Mouse (Mus musculus) neural tube, embryonic 14.5 days (tissue): ENCODE measurements around the gene Polr2h. TPM values are rescaled to one million over a fixed set of nuclear protein-coding genes. Genes with fewer than 3 reads are reported as not detected.

Source experiments
- ATAC-seq: fragments of 200-750 bp; cut with Nextera tagmentation; 2 replicates; pipeline ENCODE4 v1.8.0; 2017; ENCODE audit warnings: low read depth, mild to moderate bottlenecking, moderate TSS enrichment, moderate library complexity
- H3K27ac ChIP-seq: fragments of 300-500 bp; sonication (generic); 2 replicates; pipeline ENCODE4 v1.5.1; 2014; ENCODE audit warnings: low read depth, mild to moderate bottlenecking, control low read depth, low read length, moderate library complexity, mixed read lengths
- H3K27me3 ChIP-seq: fragments of 300-500 bp; sonication (generic); 2 replicates; pipeline ENCODE4 v1.6.1; 2014; ENCODE audit warnings: low read length; ENCODE audit not compliant: control insufficient read depth, insufficient read depth
- H3K36me3 ChIP-seq: fragments of 300-500 bp; sonication (generic); 2 replicates; pipeline ENCODE4 v1.6.1; 2014; ENCODE audit warnings: low read length, mixed read lengths; ENCODE audit not compliant: control insufficient read depth, insufficient read depth
- H3K4me1 ChIP-seq: fragments of 300-500 bp; sonication (generic); 2 replicates; pipeline ENCODE4 v1.6.1; 2014; ENCODE audit warnings: low read length; ENCODE audit not compliant: control insufficient read depth, insufficient read depth
- H3K4me2 ChIP-seq: fragments of 300-500 bp; sonication (generic); 2 replicates; pipeline ENCODE4 v1.6.1; 2014; ENCODE audit warnings: mild to moderate bottlenecking, low read depth, low read length, control low read depth
- H3K4me3 ChIP-seq: fragments of 300-500 bp; sonication (generic); 2 replicates; pipeline ENCODE4 v1.5.1; 2014; ENCODE audit warnings: low read depth, low read length, control low read depth, mixed read lengths
- H3K9ac ChIP-seq: fragments of 300-500 bp; sonication (generic); replicated peaks from 2 replicates; pipeline ENCODE4 v1.6.1; 2014; ENCODE audit warnings: low read depth, mild to moderate bottlenecking, control low read depth, low read length, mixed read lengths
- H3K9me3 ChIP-seq: fragments of 300-500 bp; sonication (generic); 2 replicates; pipeline ENCODE4 v1.6.1; 2016; ENCODE audit warnings: low read length; ENCODE audit not compliant: control insufficient read depth
- WGBS: fragments of 180-500 bp; shearing (Covaris S2); extraction: QIAGEN DNeasy Blood & Tissue Kit; methylation state at CpG from one replicate; pipeline ENCODE4 v1.1.7; 2014; 5-methylcytosine and 5-hydroxymethylcytosine counted together
- polyA plus RNA-seq: library from polyadenylated mRNA; unstranded; fragments of >200 nt; fragmentation: Nextera tagmentation; extraction: Ambion mirVana; gene quantifications from 2 replicates; pipeline ENCODE4 v1.2.1, GENCODE M21; 2014

The Polr2h gene
- polyA plus RNA-seq, 1 experiment from 2014 or later, result 100 TPM

GRCm38 (mm10) chr16:20733731-20734730 lies 16.6 kb downstream of the Polr2h start, which contains the start of gene Thpo:
Gene Thpo, minus strand, starts transcription at chr16:20734511.
- Histone ChIP-seq H3K4me2 (peak within 1 kb of the TSS; percentile 72), H3K27ac (no peak within 1 kb of the TSS; the same call in 1 of the 2 replicates), H3K9ac (peak within 1 kb of the TSS; percentile 61), H3K4me1 (peaks cover 13% of the 10 kb centered on the region), H3K9me3 (no peaks in the 10 kb centered on the region), H3K4me3 (peak within 1 kb of the TSS; percentile 49), H3K27me3 (peaks cover 9% of the 10 kb centered on the region), H3K36me3 (no peaks in the 10 kb centered on the region)
- ATAC-seq, result no peak
- whole genome bisulfite sequencing, result 1% methylated on average over 45 of the region's 45 CpGs

- Histone ChIP-seq H3K9me3 (no peaks in the 10 kb centered on the region), H3K4me2 (no peak overlapping the region), H3K4me3 (no peak overlapping the region), H3K36me3 (no peaks in the 10 kb centered on the region), H3K9ac (no peak overlapping the region), H3K4me1 (peaks cover 13% of the 10 kb centered on the region), H3K27ac (no peak overlapping the region), H3K27me3 (peaks cover 9% of the 10 kb centered on the region)
- no peak for ATAC-seq
- WGBS, result 86% methylated on average over 5 of the region's 5 CpGs
Measured at GRCm38 (mm10) chr16:20735651-20736050, 18.2 kb downstream of the Polr2h start.

GRCm38 (mm10) chr16:20736168-20736567 lies 18.7 kb downstream of the Polr2h start:
- H3K9me3 ChIP-seq, result no peaks in the 10 kb centered on the region
- H3K4me2 ChIP-seq, result no peak overlapping the region
- peaks cover 13% of the 10 kb centered on the region for H3K4me1 ChIP-seq
- H3K27ac ChIP-seq, result no peak overlapping the region
- peaks cover 9% of the 10 kb centered on the region for H3K27me3 ChIP-seq
- ATAC-seq, result no peak
- no peak overlapping the region for H3K9ac ChIP-seq
- 95% methylated on average over 7 of the region's 7 CpGs for WGBS
- no peaks in the 10 kb centered on the region for H3K36me3 ChIP-seq
- no peak overlapping the region for H3K4me3 ChIP-seq

GRCm38 (mm10) chr16:20736823-20737222 lies 19.4 kb downstream of the Polr2h start:
- WGBS, result 94% methylated on average over 5 of the region's 5 CpGs
- Histone ChIP-seq H3K4me2 (no peak overlapping the region), H3K4me3 (no peak overlapping the region), H3K9ac (no peak overlapping the region), H3K36me3 (no peaks in the 10 kb centered on the region), H3K9me3 (no peaks in the 10 kb centered on the region), H3K27ac (no peak overlapping the region), H3K27me3 (peaks cover 9% of the 10 kb centered on the region), H3K4me1 (peaks cover 13% of the 10 kb centered on the region)
- ATAC-seq, result no peak

- no peak for ATAC-seq
Measured at GRCm38 (mm10) chr16:20739845-20740244, 22.4 kb downstream of the Polr2h start.

GRCm38 (mm10) chr16:20746641-20747040 lies 29.2 kb downstream of the Polr2h start:
- no peak overlapping the region for H3K4me3 ChIP-seq
- ATAC-seq, result no peak
- no peak overlapping the region for H3K27ac ChIP-seq
- no peaks in the 10 kb centered on the region for H3K9me3 ChIP-seq
- no peaks in the 10 kb centered on the region for H3K4me1 ChIP-seq
- no peak overlapping the region for H3K9ac ChIP-seq
- H3K4me2 ChIP-seq, result no peak overlapping the region
- H3K36me3 ChIP-seq, result no peaks in the 10 kb centered on the region
- H3K27me3 ChIP-seq, result no peaks in the 10 kb centered on the region
- WGBS, result 73% methylated on average over 6 of the region's 6 CpGs

More at GRCm38 (mm10) chr16:20739845-20740244, 22.4 kb downstream of the Polr2h start:
- 93% methylated on average over 9 of the region's 9 CpGs for WGBS
- H3K36me3 ChIP-seq, result no peaks in the 10 kb centered on the region
- H3K9ac ChIP-seq, result no peak overlapping the region
- H3K27me3 ChIP-seq, result peaks cover 5% of the 10 kb centered on the region
- no peaks in the 10 kb centered on the region for H3K4me1 ChIP-seq
- H3K4me2 ChIP-seq, result no peak overlapping the region
- H3K9me3 ChIP-seq, result no peaks in the 10 kb centered on the region
- no peak overlapping the region for H3K27ac ChIP-seq
- no peak overlapping the region for H3K4me3 ChIP-seq

GRCm38 (mm10) chr16:20750518-20750917 lies 33.1 kb downstream of the Polr2h start:
- H3K9ac ChIP-seq, result no peak overlapping the region
- H3K36me3 ChIP-seq, result no peaks in the 10 kb centered on the region
- no peak overlapping the region for H3K4me2 ChIP-seq
- H3K9me3 ChIP-seq, result no peaks in the 10 kb centered on the region
- H3K4me3 ChIP-seq, result no peak overlapping the region
- 63% methylated on average over 8 of the region's 8 CpGs for WGBS
- H3K27me3 ChIP-seq, result no peaks in the 10 kb centered on the region
- H3K27ac ChIP-seq, result no peak overlapping the region
- ATAC-seq, result no peak
- H3K4me1 ChIP-seq, result no peaks in the 10 kb centered on the region

GRCm38 (mm10) chr16:20756052-20756451 lies 38.6 kb downstream of the Polr2h start:
- no peak overlapping the region for H3K27ac ChIP-seq
- H3K4me3 ChIP-seq, result no peak overlapping the region
- WGBS, result 94% methylated on average over 5 of the region's 5 CpGs
- H3K4me1 ChIP-seq, result no peaks in the 10 kb centered on the region
- no peak for ATAC-seq
- H3K27me3 ChIP-seq, result no peaks in the 10 kb centered on the region
- no peak overlapping the region for H3K4me2 ChIP-seq
- no peaks in the 10 kb centered on the region for H3K36me3 ChIP-seq
- H3K9ac ChIP-seq, result no peak overlapping the region
- no peaks in the 10 kb centered on the region for H3K9me3 ChIP-seq

- no peaks in the 10 kb centered on the region for H3K27me3 ChIP-seq
- H3K27ac ChIP-seq, result no peak overlapping the region
- ATAC-seq, result no peak
- H3K36me3 ChIP-seq, result no peaks in the 10 kb centered on the region
- no peak overlapping the region for H3K4me3 ChIP-seq
- H3K4me2 ChIP-seq, result no peak overlapping the region
- no peaks in the 10 kb centered on the region for H3K9me3 ChIP-seq
- no peaks in the 10 kb centered on the region for H3K4me1 ChIP-seq
- 87% methylated on average over 1 of the region's 1 CpGs for WGBS
- no peak overlapping the region for H3K9ac ChIP-seq
Measured at GRCm38 (mm10) chr16:20757385-20757784, 39.9 kb downstream of the Polr2h start.
